Mouse (Mus musculus): ENCODE data around the gene Folr1.

DNA sequence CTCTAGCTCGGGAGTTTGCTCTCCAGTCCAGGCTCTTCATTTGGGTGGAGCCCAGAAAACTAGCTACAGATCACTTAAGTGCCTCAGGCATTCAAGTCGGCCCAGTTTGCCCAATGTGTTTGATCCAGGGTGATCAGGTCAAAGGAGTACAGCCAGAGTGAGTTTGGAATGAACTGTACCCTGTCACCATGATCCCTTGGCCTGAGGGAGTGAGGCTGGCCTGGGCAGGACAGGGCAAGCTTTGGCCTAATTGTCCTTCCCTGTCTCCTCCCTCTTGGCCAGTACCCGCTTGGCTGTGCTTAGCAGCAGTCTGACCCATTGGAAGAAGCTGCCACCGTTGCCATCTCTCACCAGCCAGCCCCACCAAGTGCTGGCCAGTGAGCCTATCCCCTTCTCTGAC is 39.5 kb upstream of the Folr1 start:
- TF ChIP-seq CTCF (IDR thresholded peaks at IDR 0.05; ENCODE audit: low read depth) (no peak), EP300 (IDR thresholded peaks at IDR 0.05; ENCODE audit: low read depth) (no peak)
